Mouse (Mus musculus) right cerebral cortex, postnatal 25 days (tissue): ENCODE measurements around the gene 1700029H14Rik.

Source experiments
- DNase-seq: peaks from one replicate; pipeline ENCODE4 v3.0.0; 2022

Gene 1700029H14Rik

GRCm38 (mm10) chr8:13503936-13504606 is 58.2 kb downstream of the 1700029H14Rik start:
- no peak for DNase-seq

- no peak for DNase-seq
Measured at GRCm38 (mm10) chr8:13501221-13501620, 61.0 kb downstream of the 1700029H14Rik start.
